Mouse (Mus musculus): ENCODE measurements around the gene Aco1. TPM values are rescaled to one million over a fixed set of nuclear protein-coding genes. Genes with fewer than 3 reads are reported as not detected.
A peak's percentile ranks its signal among the peaks of the same experiment; 100 is the strongest.

The Aco1 gene
- polyA plus RNA-seq, 2 experiments = 41.9 to 46.8 TPM

GRCm38 (mm10) chr4:40181681-40182080 is 38.8 kb downstream of the Aco1 start:
- H3K4me3 ChIP-seq (replicated peaks; ENCODE audit: low read length) = no peak overlapping the region
- DNase-seq (ENCODE audit: low spot score) (no peak), ATAC-seq (ENCODE audit: low FRiP score, low read depth) (no peak)
- H3K36me3 ChIP-seq (ENCODE audit: control insufficient read depth, insufficient read depth, low read length) = peaks cover 65% of the 10 kb centered on the region
- no peak for TF ChIP-seq POLR2A (IDR thresholded peaks at IDR 0.05; ENCODE audit: borderline replicate concordance, extremely low read depth, insufficient read depth, insufficient read length)
- no peaks in the 10 kb centered on the region for H3K4me1 ChIP-seq (ENCODE audit: control insufficient read depth, insufficient read depth, low read length)
- H3K4me2 ChIP-seq (replicated peaks; ENCODE audit: low read depth, low read length, severe bottlenecking) = no peak overlapping the region
- 95% methylated on average over 8 of the region's 8 CpGs for WGBS
- no peak overlapping the region for H3K9ac ChIP-seq (ENCODE audit: low read depth, low read length, severe bottlenecking)
- H3K27ac ChIP-seq (replicated peaks; ENCODE audit: low read depth, low read length) = no peak overlapping the region
- no peaks in the 10 kb centered on the region for H3K27me3 ChIP-seq (ENCODE audit: control insufficient read depth, insufficient read depth, low read length)
- H3K9me3 ChIP-seq (ENCODE audit: control insufficient read depth, low read length) = no peaks in the 10 kb centered on the region

- WGBS = 48% methylated on average over 14 of the region's 14 CpGs
- no peak overlapping the region for H3K4me2 ChIP-seq (replicated peaks; ENCODE audit: low read depth, low read length, severe bottlenecking)
- H3K4me1 ChIP-seq (ENCODE audit: control insufficient read depth, insufficient read depth, low read length) = no peaks in the 10 kb centered on the region
- 0 out of 2 replicates have a peak, but pooled peaks have one; percentile 19 for ATAC-seq (ENCODE audit: low FRiP score, low read depth)
- no peaks in the 10 kb centered on the region for H3K9me3 ChIP-seq (ENCODE audit: control insufficient read depth, low read length)
- no peak overlapping the region for H3K4me3 ChIP-seq (replicated peaks; ENCODE audit: low read length)
- H3K27ac ChIP-seq (replicated peaks; ENCODE audit: low read depth, low read length) = no peak overlapping the region
- H3K36me3 ChIP-seq (ENCODE audit: control insufficient read depth, insufficient read depth, low read length) = peaks cover 74% of the 10 kb centered on the region
- no peak overlapping the region for H3K9ac ChIP-seq (ENCODE audit: low read depth, low read length, severe bottlenecking)
- no peaks in the 10 kb centered on the region for H3K27me3 ChIP-seq (ENCODE audit: control insufficient read depth, insufficient read depth, low read length)
- no peak for TF ChIP-seq POLR2A (IDR thresholded peaks at IDR 0.05; ENCODE audit: borderline replicate concordance, extremely low read depth, insufficient read depth, insufficient read length)
- peak; percentile 45 for DNase-seq (ENCODE audit: low spot score)
Measured at GRCm38 (mm10) chr4:40182651-40183320, 39.9 kb downstream of the Aco1 start.

GRCm38 (mm10) chr4:40183781-40184180 is 40.9 kb downstream of the Aco1 start:
- no peaks in the 10 kb centered on the region for H3K9me3 ChIP-seq (ENCODE audit: control insufficient read depth, low read length)
- H3K27ac ChIP-seq (replicated peaks; ENCODE audit: low read depth, low read length) = no peak overlapping the region
- H3K9ac ChIP-seq (ENCODE audit: low read depth, low read length, severe bottlenecking) = no peak overlapping the region
- H3K36me3 ChIP-seq (ENCODE audit: control insufficient read depth, insufficient read depth, low read length) = peaks cover 80% of the 10 kb centered on the region
- no peak overlapping the region for H3K4me2 ChIP-seq (replicated peaks; ENCODE audit: low read depth, low read length, severe bottlenecking)
- DNase-seq (ENCODE audit: low spot score) (no peak), ATAC-seq (ENCODE audit: low FRiP score, low read depth) (no peak)
- no peaks in the 10 kb centered on the region for H3K4me1 ChIP-seq (ENCODE audit: control insufficient read depth, insufficient read depth, low read length)
- H3K4me3 ChIP-seq (replicated peaks; ENCODE audit: low read length) = no peak overlapping the region
- TF ChIP-seq POLR2A (IDR thresholded peaks at IDR 0.05; ENCODE audit: borderline replicate concordance, extremely low read depth, insufficient read depth, insufficient read length) = no peak
- WGBS = 85% methylated on average over 6 of the region's 6 CpGs
- no peaks in the 10 kb centered on the region for H3K27me3 ChIP-seq (ENCODE audit: control insufficient read depth, insufficient read depth, low read length)

GRCm38 (mm10) chr4:40184470-40184869 is 41.6 kb downstream of the Aco1 start:
- H3K9me3 ChIP-seq (ENCODE audit: control insufficient read depth, low read length) = no peaks in the 10 kb centered on the region
- H3K9ac ChIP-seq (ENCODE audit: low read depth, low read length, severe bottlenecking) = no peak overlapping the region
- H3K4me1 ChIP-seq (ENCODE audit: control insufficient read depth, insufficient read depth, low read length) = no peaks in the 10 kb centered on the region
- no peaks in the 10 kb centered on the region for H3K27me3 ChIP-seq (ENCODE audit: control insufficient read depth, insufficient read depth, low read length)
- 84% methylated on average over 5 of the region's 5 CpGs for WGBS
- H3K4me2 ChIP-seq (replicated peaks; ENCODE audit: low read depth, low read length, severe bottlenecking) = no peak overlapping the region
- no peak for TF ChIP-seq POLR2A (IDR thresholded peaks at IDR 0.05; ENCODE audit: borderline replicate concordance, extremely low read depth, insufficient read depth, insufficient read length)
- ATAC-seq (ENCODE audit: low FRiP score, low read depth) = no peak
- peaks cover 85% of the 10 kb centered on the region for H3K36me3 ChIP-seq (ENCODE audit: control insufficient read depth, insufficient read depth, low read length)
- H3K27ac ChIP-seq (replicated peaks; ENCODE audit: low read depth, low read length) = no peak overlapping the region
- DNase-seq (ENCODE audit: low spot score) = no peak
- no peak overlapping the region for H3K4me3 ChIP-seq (replicated peaks; ENCODE audit: low read length)

- WGBS = 87% methylated on average over 7 of the region's 7 CpGs
- Histone ChIP-seq H3K9ac (ENCODE audit: low read depth, low read length, severe bottlenecking) (no peak overlapping the region), H3K4me2 (replicated peaks; ENCODE audit: low read depth, low read length, severe bottlenecking) (no peak overlapping the region), H3K4me1 (ENCODE audit: control insufficient read depth, insufficient read depth, low read length) (no peaks in the 10 kb centered on the region), H3K4me3 (replicated peaks; ENCODE audit: low read length) (no peak overlapping the region), H3K27me3 (ENCODE audit: control insufficient read depth, insufficient read depth, low read length) (no peaks in the 10 kb centered on the region), H3K9me3 (ENCODE audit: control insufficient read depth, low read length) (no peaks in the 10 kb centered on the region), H3K27ac (replicated peaks; ENCODE audit: low read depth, low read length) (no peak overlapping the region), H3K36me3 (ENCODE audit: control insufficient read depth, insufficient read depth, low read length) (peaks cover 74% of the 10 kb centered on the region)
- TF ChIP-seq POLR2A (IDR thresholded peaks at IDR 0.05; ENCODE audit: borderline replicate concordance, extremely low read depth, insufficient read depth, insufficient read length) = no peak
- DNase-seq (ENCODE audit: low spot score) = no peak
- ATAC-seq (ENCODE audit: low FRiP score, low read depth) = no peak
Measured at GRCm38 (mm10) chr4:40187956-40188355, 45.1 kb downstream of the Aco1 start.

All from limb, embryonic 14.5 days (tissue).